Mouse (Mus musculus) C2C12 (cell line): ENCODE data around the gene Afp. TPM values are rescaled to one million over a fixed set of nuclear protein-coding genes. Genes with fewer than 3 reads are reported as not detected.

Experiments used
- H3K27me3 ChIP-seq: one replicate; pipeline ENCODE4 v1.6.1; 2011; ENCODE audit not compliant: control insufficient read depth, insufficient read depth, insufficient read length
- H3K36me3 ChIP-seq: one replicate; pipeline ENCODE4 v1.6.1; 2011; ENCODE audit not compliant: control insufficient read depth, insufficient read depth
- H3K4me3 ChIP-seq: one replicate; pipeline ENCODE4 v1.5.1; 2011; ENCODE audit warnings: mild to moderate bottlenecking, control low read depth; ENCODE audit not compliant: poor library complexity, insufficient read depth, severe bottlenecking
- H3K79me2 ChIP-seq: one replicate; pipeline ENCODE4 v1.6.1; 2011; ENCODE audit not compliant: control insufficient read depth, insufficient read depth
- H3K79me3 ChIP-seq: one replicate; pipeline ENCODE4 v1.6.1; 2011; ENCODE audit warnings: low read depth, control low read depth
- H3ac ChIP-seq: one replicate; pipeline ENCODE3; 2011; ENCODE audit warnings: low read depth; ENCODE audit not compliant: control insufficient read depth, insufficient read length
- CEBPB ChIP-seq: IDR thresholded peaks from one replicate; pipeline ENCODE4 v1.6.1; 2011; ENCODE audit warnings: low read depth, mild to moderate bottlenecking, control low read depth, moderate library complexity
- CTCF ChIP-seq: IDR thresholded peaks from one replicate; pipeline ENCODE4 v1.5.1; 2011; ENCODE audit not compliant: control insufficient read depth, insufficient read depth, insufficient read length
- FOSL1 ChIP-seq: IDR thresholded peaks from one replicate; pipeline ENCODE4 v1.8.0; 2011; ENCODE audit warnings: mild to moderate bottlenecking, low read length; ENCODE audit not compliant: poor library complexity, insufficient read depth, severe bottlenecking
- MAX ChIP-seq: IDR thresholded peaks from one replicate; pipeline ENCODE4 v1.6.1; 2011; ENCODE audit warnings: mild to moderate bottlenecking, control low read depth
- MYOD1 ChIP-seq: IDR thresholded peaks from one replicate; pipeline ENCODE4 v1.6.1; 2011; ENCODE audit warnings: low read depth; ENCODE audit not compliant: control insufficient read depth, insufficient read length
- MYOG ChIP-seq: IDR thresholded peaks from one replicate; pipeline ENCODE4 v1.6.1; 2011; ENCODE audit not compliant: control insufficient read depth, insufficient read length; ENCODE audit errors: extremely low read depth
- USF1 ChIP-seq: IDR thresholded peaks from one replicate; pipeline ENCODE4 v1.6.1; 2011; ENCODE audit warnings: low read depth, mild to moderate bottlenecking, control low read depth, moderate library complexity
- polyA plus RNA-seq: library from polyadenylated mRNA; unstranded; fragments of >200 nt; fragmentation: generic; extraction: Trizol; gene quantifications from one replicate; pipeline ENCODE4 v1.2.1, GENCODE M21; 2012; ENCODE audit warnings: missing spikeins

The Afp gene
- polyA plus RNA-seq, 1 experiment = 0.26 TPM

DNA sequence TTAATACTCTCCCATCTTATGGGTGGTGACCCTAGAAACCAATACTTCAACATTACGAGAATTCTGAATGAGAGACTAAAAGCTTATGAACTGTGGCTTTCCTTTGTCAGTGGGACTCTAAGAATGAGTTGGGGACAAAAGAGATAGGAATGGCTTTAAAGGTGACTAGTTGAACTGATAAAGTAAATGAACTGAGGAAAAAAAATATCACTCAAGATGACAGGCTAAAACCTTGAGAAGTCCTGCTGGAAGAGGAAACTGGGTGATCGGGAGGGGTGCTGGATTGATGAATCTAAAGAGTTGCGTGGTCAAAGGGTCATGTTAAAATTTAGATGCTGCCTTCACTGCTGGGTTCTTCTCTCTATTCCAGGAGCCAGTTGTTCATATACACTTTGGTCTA lies 13.8 kb upstream of the Afp start:
- H3K36me3 ChIP-seq = no peaks in the 10 kb centered on the region
- H3K4me3 ChIP-seq = no peak overlapping the region
- peaks cover 3% of the 10 kb centered on the region for H3K27me3 ChIP-seq
- H3K79me3 ChIP-seq = no peaks in the 10 kb centered on the region
- no peak overlapping the region for H3ac ChIP-seq
- H3K79me2 ChIP-seq = no peaks in the 10 kb centered on the region
- TF ChIP-seq FOSL1 (no peak), MYOD1 (no peak), MYOG (no peak), USF1 (no peak), CTCF (no peak), MAX (no peak), CEBPB (no peak)

DNA sequence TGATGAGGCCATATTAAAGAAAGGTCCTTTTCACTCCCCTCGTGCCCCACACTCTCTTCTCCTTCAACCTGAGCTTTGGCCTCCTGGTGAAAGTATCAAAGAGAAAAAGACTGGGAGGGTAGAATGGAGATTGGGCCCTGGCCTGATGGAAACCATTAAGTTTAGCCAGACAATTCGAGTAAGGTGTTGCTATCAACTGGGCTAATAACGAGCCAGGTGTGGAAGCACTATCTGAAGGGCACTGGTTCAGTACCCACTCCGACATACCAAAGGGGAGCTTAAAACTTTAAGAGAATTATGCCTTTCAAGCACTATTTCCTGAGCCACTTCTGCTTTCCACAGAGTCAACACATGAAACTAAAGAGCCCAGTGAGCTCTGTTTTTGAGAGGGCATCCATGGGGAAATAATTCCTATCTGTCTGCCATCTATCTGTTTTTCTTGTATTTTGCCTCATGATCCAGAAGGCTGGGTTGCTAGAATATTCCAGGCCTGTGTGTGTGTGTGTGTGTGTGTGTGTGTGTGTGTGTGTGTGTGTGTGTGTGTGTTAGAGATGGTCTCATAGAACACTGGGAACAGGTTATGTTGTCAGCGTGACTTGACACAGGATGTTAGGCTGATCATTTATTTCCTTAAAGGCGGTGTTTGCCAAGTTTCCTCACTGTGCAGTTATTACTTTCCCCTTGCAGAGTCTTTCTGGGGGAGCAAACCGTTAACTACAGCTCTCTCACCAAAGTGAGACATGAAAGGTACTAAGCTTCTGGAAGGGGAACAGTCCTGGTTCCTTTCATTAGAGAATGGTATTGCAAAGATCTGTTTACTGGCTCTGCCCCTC lies 13.0 kb upstream of the Afp start:
- Histone ChIP-seq H3K36me3 (no peaks in the 10 kb centered on the region), H3K79me3 (no peaks in the 10 kb centered on the region), H3ac (no peak overlapping the region), H3K79me2 (no peaks in the 10 kb centered on the region), H3K27me3 (peaks cover 3% of the 10 kb centered on the region), H3K4me3 (no peak overlapping the region)
- TF ChIP-seq USF1 (no peak), FOSL1 (no peak), CTCF (no peak), CEBPB (no peak), MAX (no peak), MYOG (no peak), MYOD1 (no peak)

- no peak for TF ChIP-seq MYOD1
- no peak for TF ChIP-seq CEBPB
- TF ChIP-seq MAX = no peak
- no peak for TF ChIP-seq USF1
- no peak for TF ChIP-seq CTCF
- no peak for TF ChIP-seq MYOG
- TF ChIP-seq FOSL1 = no peak
- H3K36me3 ChIP-seq = no peaks in the 10 kb centered on the region
- no peak overlapping the region for H3K4me3 ChIP-seq
- H3K27me3 ChIP-seq = peaks cover 3% of the 10 kb centered on the region
- H3K79me2 ChIP-seq = no peaks in the 10 kb centered on the region
- H3K79me3 ChIP-seq = no peaks in the 10 kb centered on the region
- H3ac ChIP-seq = no peak overlapping the region
Measured at GRCm38 (mm10) chr5:90478886-90479285, 11.7 kb upstream of the Afp start.

- no peak overlapping the region for H3ac ChIP-seq
- peaks cover 7% of the 10 kb centered on the region for H3K27me3 ChIP-seq
- TF ChIP-seq USF1 (no peak), CTCF (no peak), MYOD1 (no peak), MAX (no peak), MYOG (no peak), FOSL1 (no peak), CEBPB (no peak)
- H3K4me3 ChIP-seq = no peak overlapping the region
- no peaks in the 10 kb centered on the region for H3K79me3 ChIP-seq
- H3K36me3 ChIP-seq = no peaks in the 10 kb centered on the region
- H3K79me2 ChIP-seq = no peaks in the 10 kb centered on the region
Measured at GRCm38 (mm10) chr5:90485597-90485996, 4.9 kb upstream of the Afp start.

DNA sequence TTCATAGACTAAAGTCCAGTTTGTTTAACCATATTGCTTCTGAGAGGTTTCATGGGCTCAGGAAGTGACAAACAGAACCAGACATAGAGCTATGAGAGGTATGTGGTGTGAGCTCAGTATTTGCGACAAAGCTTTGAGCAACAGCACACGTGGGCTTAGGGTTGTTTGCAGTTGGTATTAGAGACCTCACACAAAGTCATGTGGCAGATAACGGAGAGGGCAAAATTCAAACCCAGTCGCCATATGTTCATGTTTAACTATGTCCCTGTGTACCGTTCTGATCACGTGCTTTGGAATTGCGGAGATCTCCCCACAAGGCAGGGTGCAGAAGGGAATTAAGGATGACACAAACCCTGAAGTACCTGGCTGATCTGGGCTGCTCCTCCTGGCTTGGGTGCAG lies 2.2 kb upstream of the Afp start:
- H3K27me3 ChIP-seq = peaks cover 7% of the 10 kb centered on the region
- no peaks in the 10 kb centered on the region for H3K79me3 ChIP-seq
- H3ac ChIP-seq = no peak overlapping the region
- no peaks in the 10 kb centered on the region for H3K79me2 ChIP-seq
- H3K4me3 ChIP-seq = no peak overlapping the region
- no peak for TF ChIP-seq FOSL1
- TF ChIP-seq MYOD1 = no peak
- no peak for TF ChIP-seq USF1
- TF ChIP-seq CEBPB = no peak
- TF ChIP-seq MYOG = no peak
- no peak for TF ChIP-seq MAX
- TF ChIP-seq CTCF = no peak
- no peaks in the 10 kb centered on the region for H3K36me3 ChIP-seq

DNA sequence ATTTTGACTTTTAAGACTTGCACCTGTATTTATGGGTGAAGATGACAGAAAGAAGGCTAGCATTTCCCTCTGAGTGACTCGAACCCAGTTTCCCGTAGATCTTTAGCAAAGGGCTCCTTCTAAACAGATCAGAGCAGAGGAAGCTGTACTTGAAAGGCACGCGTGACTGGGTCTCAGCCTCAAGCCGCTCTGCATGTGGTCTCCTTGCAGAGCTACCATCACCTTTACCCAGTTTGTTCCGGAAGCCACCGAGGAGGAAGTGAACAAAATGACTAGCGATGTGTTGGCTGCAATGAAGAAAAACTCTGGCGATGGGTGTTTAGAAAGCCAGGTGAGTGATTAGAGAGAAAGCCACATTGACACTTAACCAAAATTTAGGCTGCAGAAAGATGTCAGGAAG lies 1.9 kb downstream of the Afp start:
- Histone ChIP-seq H3K36me3 (no peaks in the 10 kb centered on the region), H3K27me3 (peaks cover 17% of the 10 kb centered on the region), H3K4me3 (no peak overlapping the region), H3ac (no peak overlapping the region), H3K79me3 (no peaks in the 10 kb centered on the region), H3K79me2 (no peaks in the 10 kb centered on the region)
- TF ChIP-seq CTCF (no peak), USF1 (no peak), FOSL1 (no peak), MYOG (no peak), MYOD1 (no peak), CEBPB (no peak), MAX (no peak)
